Mouse (Mus musculus) kidney, adult 2 months (tissue): Measurements from ENCODE around the gene Rnf225.

Experiments
- CTCF ChIP-seq: fragments of 200-500 bp; conservative IDR thresholded peaks from 2 replicates; pipeline ENCODE4 v1.5.1; 2011; ENCODE audit warnings: low read depth, mild to moderate bottlenecking, control low read depth, low read length, moderate library complexity, mixed read lengths; ENCODE audit not compliant: insufficient read depth, insufficient read length
- POLR2A ChIP-seq: fragments of 200-500 bp; IDR thresholded peaks from one replicate; pipeline ENCODE4 v1.6.1; 2011; ENCODE audit warnings: low read depth, low read length, control low read depth

- TF ChIP-seq POLR2A (no peak), CTCF (no peak)
Measured at GRCm38 (mm10) chr7:12927191-12927680, at the start of gene Rnf225.
